Mouse (Mus musculus) frontal cortex, postnatal 10 days (tissue): ENCODE measurements at regions not wholly inside any gene's neighbourhood (a gene's known extent, or its start where the extent isn't known, plus 50 kb on each side); places are given as distances from the start of the nearest gene placed in this dataset.
"Not testable (repeated sequence)": the region's sequence is repeated elsewhere in the genome, so short reads cannot be mapped to it uniquely, and the experiment has no call there.

ENCODE experiments used
- DNase-seq, 2 experiments: peaks; one replicate each; pipeline ENCODE4 v3.0.0; 2022; ENCODE audit warnings: low spot score in 2 of 2, mixed read lengths in 1 of 2

DNA sequence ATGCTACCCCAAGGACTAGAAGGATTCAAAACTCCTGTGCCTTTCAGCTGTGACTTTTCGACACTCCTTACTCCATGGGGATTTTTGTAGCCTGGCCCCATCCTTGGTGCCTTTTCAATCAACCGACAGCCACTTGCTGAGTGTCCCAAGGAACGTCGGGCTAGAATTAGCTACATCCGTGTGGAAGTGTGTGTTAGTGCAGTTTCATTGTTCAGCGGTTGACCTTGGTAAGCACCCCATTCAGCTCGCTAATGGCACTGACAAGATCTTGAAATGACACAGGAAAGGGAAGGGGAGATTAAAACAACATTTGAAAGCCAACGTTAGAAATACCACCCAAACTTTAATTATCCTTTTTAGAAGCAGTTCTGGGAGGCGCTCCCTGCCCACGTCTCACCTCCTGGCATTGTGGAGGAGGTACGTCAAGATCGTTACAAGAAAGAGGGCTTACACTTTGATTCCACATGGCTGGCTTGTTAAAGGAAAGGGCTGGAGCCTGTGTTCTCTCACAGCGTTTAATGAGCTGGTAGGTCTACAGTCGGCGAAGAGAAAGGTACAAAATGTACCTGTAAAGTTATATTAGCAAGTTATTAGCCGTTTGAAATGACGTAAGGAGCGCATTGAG is 536.4 kb downstream of the Fam19a2 start:
- no peak for DNase-seq

- DNase-seq, result no peak
These were observed 537.1 kb downstream of the Fam19a2 start for GRCm38 (mm10) chr10:123800692-123801528.

DNA sequence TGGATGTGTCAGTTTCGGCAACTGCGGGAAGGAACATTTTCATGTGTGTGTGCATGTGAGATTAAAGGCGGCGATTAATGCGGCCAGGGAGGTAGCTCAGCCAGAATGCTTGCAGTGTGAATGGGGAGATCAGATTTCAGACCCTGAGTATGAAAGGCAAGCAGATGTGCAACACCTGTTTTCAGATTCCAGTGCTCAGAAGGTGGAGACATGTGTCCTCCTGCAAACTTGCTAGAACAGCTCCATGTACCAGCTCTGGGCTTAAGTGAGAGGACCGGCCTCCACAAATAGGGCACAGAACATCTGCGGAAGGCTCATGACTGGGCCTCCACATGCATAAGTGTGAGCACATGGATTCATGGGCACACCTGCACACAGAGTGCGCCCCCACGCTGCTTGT is 547.1 kb downstream of the Fam19a2 start:
- DNase-seq, result no peak

DNA sequence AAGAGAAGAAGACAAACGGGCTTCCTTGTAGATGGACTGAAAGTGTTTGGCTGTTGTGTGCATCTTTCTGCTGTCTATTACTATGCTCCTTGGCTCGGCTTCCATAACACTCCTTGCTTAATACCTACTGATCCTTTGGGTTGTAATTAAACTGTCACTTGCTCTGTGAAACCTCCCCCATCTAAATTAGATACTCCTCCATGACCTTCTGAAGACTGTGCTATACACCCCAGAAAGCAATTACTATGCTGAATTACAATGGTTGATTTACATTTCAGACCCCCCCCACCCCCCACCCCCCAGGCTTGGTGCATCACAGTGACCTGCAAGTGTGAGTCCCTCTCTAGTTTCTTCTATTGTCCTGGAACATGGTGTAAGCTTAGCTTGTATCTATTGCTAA is 549.3 kb downstream of the Fam19a2 start:
- DNase-seq, result no peak

DNA sequence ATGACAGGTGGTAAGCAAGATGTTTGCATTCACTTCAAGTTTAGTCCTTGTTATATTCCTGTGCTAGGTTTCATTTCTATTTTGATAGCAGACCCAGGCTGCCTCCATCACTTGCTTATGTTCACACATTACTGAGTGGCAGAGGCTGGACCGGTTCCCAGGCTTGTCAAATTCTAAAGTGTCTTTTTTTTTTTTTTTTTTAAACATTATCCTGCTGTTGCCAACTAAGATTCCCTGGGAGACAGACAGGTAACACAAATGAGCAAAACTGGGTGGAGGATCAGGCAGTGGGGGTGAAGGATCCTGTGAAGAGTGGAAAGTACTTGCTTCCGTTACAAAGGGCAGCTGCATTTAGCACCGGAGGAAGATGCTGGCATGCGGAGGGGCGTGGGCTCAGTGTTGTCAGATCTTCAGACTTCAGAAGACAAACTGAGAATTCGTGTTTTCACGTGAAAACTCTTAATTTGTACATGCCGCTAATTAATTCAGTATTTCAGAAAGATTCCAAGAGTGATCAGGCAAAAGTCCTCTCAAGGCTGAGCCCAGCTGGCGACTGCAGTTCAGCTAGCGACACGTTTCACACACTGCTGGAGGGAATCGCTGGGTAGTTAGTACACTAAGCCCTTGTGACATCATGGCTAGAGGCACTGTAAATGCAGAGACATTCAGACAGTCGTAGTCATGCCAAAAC is 576.4 kb downstream of the Fam19a2 start:
- peak; percentile 31 to 54 for DNase-seq

- no peak for DNase-seq
These were observed 578.3 kb downstream of the Fam19a2 start for GRCm38 (mm10) chr10:123842141-123842540.

DNA sequence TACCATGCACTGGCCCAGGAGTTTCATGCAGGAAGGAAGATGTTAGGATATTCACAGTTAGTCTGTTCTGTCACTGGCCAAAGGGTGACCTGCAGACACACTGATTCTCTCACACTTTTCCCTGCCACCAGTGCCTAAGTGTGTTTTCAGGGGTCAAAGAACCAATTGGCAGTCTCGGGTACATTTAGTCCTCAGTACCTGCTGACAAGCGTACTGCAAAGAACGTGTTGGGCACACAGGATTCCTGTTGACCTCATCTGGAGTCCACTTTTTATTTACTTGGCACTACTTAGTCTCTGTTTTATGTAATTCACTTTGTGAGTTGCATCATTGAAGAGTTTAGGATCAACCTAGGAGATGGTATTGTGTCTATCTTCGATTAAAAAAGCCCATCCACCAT is 579.8 kb downstream of the Fam19a2 start:
- no peak for DNase-seq

GRCm38 (mm10) chr10:123846631-123847030 is 582.8 kb downstream of the Fam19a2 start:
- no peak for DNase-seq

- DNase-seq, result no peak
These were observed 584.8 kb downstream of the Fam19a2 start for GRCm38 (mm10) chr10:123848564-123848963.

DNA sequence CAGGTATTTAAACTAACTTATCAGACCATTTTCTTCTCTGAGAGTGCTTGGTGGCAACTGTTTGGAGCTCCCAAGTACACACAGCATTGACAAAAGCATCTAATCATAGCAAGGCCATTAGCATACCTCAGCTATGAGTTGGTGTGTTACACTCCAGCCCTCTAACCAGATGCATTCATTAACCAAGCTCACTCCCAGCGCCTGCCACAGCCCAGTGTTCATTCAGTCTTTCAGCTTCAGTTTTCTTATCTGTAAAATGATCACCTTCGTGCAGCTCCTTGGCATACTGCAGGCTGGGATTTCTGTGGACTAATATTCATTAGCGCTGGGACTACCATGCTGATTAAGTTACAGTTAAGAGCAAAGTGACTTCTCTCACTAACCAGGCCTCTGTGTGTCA is 611.7 kb downstream of the Fam19a2 start:
- no peak for DNase-seq

DNA sequence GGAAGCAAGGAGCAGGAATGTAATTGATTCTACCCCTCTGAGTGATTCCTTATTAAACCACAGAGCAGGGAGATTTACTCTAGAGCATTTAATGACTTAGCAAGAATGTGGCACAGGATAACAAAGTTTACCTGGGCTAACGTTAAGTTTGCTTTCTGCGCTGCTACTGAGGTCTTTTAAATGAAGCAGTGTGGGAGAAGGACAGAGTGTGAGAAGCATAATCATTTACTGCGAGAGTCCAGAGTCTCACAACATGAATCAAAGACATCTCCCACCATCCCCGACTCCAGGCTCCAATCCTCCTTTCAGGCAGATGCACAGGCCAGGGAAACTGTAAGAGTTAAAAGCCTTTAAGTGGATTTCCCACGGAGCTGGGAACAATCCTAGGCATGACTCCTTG is 612.1 kb downstream of the Fam19a2 start:
- no peak for DNase-seq

DNA sequence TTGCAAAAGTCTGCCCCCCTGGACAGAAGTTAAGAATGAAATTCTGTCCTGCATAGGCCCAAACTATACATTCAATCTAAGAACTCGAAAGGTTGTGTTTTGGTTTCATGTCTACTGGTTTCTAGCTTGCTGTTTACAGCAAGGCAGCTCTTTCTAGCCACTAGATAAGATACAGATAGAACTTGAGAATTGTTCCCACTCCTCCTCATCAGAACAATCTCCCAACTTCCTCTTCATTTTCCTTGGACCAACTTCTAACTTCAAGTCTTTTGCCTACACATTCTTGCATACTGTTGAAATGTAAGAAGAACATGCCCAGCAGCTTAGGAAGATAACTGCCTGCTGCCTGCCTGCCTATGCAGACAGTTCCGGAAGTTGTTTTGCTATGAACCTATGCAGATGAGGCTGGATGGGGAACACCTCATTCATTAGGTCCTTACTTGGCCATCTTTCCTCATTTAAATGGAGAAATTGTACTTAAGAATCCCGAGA is 624.9 kb downstream of the Fam19a2 start:
- DNase-seq, result no peak

DNA sequence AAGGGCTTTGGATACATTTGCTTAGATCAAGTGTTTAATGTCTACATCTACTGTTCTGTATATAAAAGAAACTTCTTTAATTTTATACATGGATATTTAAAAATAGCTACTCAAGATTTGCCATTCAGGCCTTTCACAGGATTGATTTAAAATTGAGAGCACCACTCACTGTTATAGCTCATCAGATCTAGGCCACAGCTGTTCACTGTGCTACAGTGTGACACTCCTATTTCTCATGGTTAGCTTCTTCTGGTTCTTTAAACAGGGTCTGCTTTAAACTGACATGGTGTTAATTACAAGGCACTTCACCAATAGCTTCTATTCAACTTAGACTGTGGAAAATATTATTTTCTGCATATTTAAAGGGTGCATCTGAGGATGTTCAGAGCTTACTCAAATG is 655.3 kb downstream of the Fam19a2 start:
- DNase-seq, result no peak

GRCm38 (mm10) chr10:123929955-123930354 is 666.2 kb downstream of the Fam19a2 start:
- DNase-seq, result no peak

DNA sequence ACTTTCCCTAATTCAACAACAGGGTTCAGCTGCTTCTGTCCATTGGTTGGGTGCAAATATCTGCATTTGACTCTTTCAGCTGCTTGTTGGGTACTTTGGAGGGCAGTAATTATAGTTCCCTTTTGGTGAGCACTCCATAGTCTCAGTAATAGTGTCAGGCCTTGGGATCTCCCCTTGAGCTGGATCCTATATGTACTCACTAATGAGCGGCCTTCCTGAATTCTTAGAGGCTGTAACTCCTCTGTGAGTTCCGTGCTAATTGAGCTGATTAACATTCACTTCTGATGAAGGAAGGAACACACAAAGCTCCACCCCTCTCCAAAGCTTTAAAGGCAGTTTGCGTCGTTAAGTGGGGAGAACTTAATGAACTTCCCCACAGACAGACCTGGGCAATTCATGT is 674.9 kb downstream of the Fam19a2 start:
- not testable (repeated sequence) for DNase-seq
